Mouse (Mus musculus) telencephalon, adult 2 months (tissue): ENCODE results near the gene Metrn.

Experiments used
- DNase-seq: peaks from one replicate; pipeline ENCODE4 v3.0.0-alpha.2; 2011; ENCODE audit warnings: low read depth, low spot score

Gene Metrn

DNA sequence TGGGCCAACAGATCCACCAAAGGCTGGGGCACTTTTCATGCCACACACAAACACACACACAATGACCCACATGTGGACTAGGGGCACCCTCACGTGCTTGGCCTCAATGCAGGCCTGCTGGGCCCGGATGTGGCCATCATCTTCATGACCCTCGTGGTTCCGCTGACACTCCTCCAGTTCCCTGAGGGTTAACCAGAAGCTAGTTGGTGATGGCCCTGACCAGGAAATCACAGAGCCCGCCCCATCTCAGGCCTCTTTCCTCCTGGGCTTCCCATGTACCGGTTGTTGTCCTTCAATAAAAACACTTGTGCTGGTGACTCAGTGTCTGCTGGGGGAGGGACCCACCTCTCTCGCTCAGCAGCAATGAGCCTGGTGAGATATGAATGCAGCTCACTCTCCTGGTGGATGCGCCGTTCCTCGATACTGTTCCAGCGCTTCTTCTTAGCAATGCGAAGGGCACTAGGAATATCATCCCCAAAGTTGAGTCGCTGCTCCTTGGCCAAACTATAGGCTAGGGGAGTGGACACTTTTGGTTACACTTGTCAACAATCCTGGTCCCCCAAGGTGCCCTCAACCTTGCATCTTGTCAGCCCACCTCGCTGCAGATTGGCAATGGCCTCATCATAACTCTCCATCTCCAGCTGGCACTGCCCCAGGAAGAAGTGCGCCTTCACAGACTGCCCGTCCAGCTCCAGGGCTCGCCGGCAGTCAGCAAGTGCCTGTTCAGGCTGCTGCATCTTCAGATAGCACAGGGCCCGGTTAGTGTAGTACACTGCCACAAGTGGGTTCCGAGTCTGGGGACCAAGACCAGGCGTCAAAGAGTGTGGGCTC lies 34.7 kb upstream of the Metrn start:
- no peak for DNase-seq

- DNase-seq: no peak
Observed at GRCm38 (mm10) chr17:25830806-25831431, 34.0 kb upstream of the Metrn start.

GRCm38 (mm10) chr17:25830200-25830753 lies 33.3 kb upstream of the Metrn start:
- DNase-seq: no peak

DNA sequence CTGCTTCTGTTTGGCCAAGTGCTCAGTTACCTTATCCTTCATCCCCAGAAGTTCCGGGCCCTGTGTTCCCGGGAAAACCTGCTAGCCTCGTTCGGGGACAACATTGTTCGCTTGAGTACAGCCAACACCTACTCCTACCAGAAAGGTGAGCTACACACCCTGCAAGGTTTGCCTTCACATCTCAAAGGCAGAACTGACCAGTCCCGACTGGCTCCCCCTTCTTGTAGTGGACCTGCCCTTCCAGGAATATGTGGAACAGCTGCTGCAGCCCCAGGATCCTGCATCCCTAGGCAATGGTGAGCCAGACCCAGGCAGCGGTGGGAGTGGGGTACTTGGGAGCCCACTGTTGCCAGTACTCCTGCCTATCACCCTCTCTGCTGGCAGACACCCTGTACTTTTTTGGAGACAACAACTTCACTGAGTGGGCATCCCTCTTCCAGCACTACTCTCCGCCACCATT lies 32.7 kb upstream of the Metrn start:
- DNase-seq: no peak

DNA sequence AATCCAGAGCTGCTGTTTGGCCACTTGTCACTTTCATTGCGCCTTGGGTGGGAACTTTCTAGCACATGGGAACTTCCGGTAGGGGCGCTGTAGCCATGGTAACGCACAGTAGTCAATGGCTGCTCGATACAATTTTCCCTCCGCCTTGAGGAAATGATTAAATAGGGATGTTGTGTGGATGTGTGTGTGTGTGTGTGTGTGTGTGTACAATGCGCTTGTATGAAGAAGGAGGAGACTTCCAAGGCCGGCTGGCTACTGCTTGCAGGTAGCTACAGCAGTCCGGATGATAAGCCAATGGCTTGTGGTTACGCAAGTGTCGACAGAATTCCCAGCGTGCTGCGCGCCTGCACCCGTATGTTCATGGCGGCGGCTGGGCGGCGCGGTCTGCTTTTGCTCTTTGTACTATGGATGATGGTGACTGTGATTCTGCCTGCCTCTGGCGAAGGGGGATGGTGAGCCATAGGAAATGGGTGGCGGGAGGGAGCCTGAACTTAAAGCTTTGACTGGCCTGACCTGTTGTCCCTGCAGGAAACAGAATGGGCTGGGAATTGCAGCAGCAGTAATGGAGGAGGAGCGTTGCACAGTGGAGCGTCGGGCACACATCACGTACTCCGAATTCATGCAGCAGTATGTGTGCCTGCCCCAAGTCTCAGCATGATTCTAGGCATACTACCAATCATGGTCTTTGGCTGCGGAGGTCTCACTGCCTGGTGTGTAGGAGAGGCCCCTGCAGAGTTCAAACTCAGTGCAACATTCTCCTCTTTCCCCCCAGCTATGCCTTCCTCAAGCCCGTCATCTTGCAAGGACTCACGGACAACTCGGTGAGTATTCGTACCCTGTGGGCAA lies 32.0 kb upstream of the Metrn start, which contains the start of gene Jmjd8:
Jmjd8 (plus strand) TSS at position 156 of the 846 bp plus-strand sequence.
- DNase-seq: peak; percentile 89

GRCm38 (mm10) chr17:25828223-25828594 lies 31.3 kb upstream of the Metrn start:
- DNase-seq: no peak

- no peak for DNase-seq
Observed at GRCm38 (mm10) chr17:25827546-25828222, 30.7 kb upstream of the Metrn start.

DNA sequence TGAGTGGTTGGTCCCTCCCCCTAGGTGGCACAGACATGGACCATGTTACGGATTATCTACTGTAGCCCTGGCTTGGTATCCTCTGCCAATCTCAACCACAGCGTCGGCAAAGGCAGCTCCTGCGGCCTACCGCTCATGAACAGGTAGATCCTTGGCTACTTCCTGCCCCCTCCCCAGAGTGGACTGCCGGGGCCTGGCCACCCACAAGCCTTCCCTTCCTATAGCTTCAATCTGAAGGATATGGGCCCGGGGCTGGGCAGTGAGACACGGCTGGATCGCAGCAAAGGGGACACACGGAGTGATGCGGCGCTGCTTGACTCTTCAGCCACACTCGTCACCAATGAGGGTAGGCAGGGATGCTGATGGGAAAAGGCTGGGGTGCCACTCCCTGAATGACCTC lies 30.1 kb upstream of the Metrn start:
- no peak for DNase-seq

DNA sequence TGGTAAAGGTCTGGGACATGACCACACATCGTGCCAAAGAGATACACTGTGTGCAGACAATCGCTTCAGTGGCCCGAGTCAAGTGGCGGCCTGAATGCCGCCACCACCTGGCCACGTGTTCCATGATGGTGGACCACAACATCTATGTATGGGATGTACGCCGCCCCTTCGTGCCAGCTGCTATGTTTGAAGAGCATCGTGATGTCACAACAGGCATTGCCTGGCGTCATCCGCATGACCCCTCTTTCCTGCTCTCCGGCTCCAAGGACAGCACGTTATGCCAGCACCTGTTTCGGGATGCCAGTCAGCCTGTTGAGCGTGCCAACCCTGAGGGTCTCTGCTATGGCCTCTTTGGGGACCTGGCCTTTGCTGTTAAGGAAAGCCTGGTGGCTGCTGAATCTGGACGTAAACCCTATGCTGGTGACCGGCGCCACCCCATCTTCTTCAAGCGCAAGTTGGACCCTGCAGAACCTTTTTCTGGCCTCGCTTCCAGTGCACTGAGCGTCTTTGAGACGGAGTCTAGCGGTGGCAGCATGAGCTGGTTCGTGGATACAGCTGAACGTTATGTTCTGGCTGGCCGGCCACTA lies 29.1 kb upstream of the Metrn start:
- DNase-seq: no peak

- no peak for DNase-seq
Observed at GRCm38 (mm10) chr17:25825311-25825710, 28.4 kb upstream of the Metrn start.

GRCm38 (mm10) chr17:25824362-25825142 lies 27.6 kb upstream of the Metrn start:
- DNase-seq: no peak

DNA sequence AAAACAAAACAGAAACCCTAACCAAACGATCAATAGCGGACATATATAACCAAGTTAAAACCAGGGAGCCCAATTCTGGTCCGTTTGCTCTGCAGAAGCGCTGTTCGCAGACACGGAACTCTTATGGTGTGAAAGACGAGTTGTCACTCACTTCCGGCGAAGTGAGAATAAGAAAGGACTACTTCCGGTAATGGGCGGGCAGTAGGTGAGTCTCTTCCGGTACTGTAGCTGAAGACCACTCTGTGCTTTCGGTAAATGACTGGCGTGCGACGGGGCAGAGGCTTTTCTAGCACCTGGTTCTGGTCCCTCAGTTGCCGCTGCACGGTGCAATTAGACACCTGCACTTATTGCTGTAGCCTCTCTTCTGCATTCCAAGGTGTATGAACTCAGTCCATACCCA lies 26.5 kb upstream of the Metrn start, which contains the start of gene Wdr24:
Wdr24 (plus strand) TSS at position 176 of the 400 bp plus-strand sequence.
- DNase-seq: peak; percentile 94

DNA sequence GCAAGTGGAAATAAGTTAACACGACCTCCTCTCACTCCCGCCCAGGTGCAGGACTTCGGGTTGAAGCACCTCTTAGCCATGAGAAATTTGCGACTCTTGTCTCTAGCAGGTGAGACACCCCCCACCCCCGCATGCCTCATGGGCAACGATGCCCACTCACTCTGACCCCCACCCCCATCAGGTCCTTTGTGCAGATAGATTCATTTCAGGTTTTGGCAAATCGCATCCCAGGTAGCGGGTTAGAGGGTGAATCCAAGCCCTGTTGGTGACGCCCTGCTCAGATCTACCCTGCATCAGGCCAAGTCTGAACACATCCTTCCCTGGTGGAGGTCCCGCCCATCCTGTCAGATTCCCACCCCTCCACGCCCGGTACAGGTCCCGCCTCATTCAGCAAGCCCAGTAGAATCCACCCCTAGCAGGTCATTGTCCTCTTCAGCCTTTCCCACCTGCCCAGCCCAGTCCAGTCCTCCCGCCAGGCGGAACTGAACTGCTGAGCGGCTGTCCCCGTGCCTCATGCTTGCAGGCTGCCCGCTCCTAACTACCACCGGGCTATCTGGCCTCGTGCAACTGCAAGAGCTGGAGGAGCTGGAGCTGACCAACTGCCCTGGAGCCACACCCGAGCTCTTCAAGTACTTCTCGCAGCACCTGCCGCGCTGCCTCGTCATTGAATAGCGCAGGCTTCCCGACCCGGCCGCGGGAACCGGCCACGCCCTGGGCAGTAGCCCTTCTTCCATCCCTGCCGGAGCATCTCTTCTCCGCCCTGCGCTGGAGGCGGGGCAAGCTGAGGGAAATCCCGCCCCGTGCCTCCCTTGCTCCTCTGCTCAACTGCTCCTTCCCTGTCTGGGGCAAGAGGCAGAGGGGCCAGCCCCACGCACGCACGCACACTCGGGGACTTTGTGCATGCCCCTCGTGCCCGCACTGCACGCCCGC lies 22.2 kb upstream of the Metrn start:
- no peak for DNase-seq

GRCm38 (mm10) chr17:25817662-25818061 lies 20.7 kb upstream of the Metrn start:
- DNase-seq: no peak

- DNase-seq: peak; percentile 90
Observed at GRCm38 (mm10) chr17:25813471-25813870, 16.5 kb upstream of the Metrn start.

GRCm38 (mm10) chr17:25810890-25811289 lies 14.0 kb upstream of the Metrn start:
- no peak for DNase-seq

DNA sequence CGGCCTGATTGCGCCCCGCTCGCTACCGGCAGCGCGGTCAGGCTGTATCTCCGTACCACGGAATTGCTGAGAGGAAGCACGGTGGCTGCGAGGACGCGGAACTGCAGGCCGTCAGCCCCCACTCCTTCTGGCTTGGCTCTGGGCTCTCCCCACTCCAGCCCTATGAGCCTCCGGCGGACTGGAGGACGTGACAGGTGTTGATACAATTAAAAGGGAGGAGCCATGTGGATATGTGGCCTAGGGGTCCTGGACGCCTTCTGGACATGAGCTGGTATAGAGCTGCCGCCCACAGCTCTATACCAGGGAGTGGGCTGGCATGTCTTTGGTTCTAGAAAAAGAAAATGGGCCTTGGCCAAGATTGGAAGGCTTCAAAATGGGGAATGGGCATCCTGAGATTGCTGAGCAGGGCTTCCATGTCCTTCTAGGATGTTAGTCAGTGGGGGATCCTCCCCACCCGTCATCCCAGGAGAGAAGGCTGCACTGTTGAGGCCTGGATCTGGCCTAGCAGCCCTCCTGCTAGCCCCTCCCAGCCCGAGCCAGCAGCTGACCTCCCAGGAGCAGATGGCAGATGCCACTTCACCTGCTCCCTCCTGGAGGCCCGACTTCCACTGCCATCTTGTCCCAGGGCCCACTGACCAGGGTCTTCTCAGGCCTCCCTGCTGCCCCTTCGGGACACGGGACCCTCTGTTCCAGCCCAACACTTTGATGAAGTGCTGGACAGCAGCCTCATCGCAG lies 12.8 kb upstream of the Metrn start:
- no peak for DNase-seq
